Mouse (Mus musculus): ENCODE measurements around the gene Lmntd2.
A peak's percentile ranks its signal among the peaks of the same experiment; 100 is the strongest.
"Not testable (repeated sequence)": the region's sequence is repeated elsewhere in the genome, so short reads cannot be mapped to it uniquely, and the experiment has no call there.

Gene Lmntd2

DNA sequence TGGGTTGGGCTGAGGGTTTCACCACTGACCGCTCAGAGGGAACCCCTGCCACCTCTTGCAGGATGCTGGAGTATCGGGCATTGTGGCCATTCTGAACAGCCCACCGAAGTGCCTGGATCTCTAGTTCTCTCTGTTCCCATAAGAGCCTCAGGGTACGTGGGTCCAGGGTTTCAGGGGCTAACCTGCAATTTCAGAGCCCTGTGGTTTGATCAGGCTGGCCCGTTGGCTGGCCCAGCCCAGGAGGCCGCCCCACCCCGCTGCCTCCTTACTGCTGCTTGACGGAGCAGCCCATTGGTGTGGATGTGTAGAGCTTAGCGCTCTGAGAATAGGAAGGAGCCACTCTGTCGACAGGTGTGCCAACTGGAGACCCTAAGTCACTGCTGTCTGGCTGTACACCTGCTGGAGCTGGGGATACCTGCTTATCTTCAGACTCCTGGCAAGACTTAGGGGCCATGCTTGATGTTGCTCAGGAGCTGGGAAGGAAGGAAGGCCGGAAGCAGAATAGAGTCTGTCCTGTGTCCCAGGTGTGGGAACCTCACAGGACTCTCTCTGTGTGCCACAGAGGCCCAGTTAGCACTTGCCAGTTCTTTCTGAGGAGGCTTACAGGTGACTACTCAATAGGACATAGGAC lies at the start of gene Lmntd2:
Lmntd2 (minus strand) TSS at position 476 of the 631 bp plus-strand sequence.
- no peak for ATAC-seq (ENCODE audit: low TSS enrichment)

DNA sequence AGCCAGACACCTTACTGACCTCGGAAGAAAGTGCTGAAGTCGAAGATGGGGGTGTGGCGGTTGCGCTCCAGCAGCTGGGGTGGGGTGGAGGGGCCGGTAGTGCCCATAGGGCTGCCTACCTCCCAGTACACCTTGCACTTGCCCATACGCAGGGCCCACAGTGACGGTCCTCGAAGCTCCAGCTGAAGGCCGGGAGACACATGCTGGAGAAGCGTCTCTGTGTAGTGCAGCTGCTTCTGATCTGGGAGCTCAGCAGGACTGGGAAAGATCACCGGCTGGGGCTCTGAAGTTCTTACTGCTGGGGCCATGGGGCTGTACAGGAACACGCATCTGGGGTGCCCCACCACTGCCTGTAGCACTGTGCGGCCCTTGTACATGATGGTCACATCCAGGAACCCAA lies 49.8 kb upstream of the Lmntd2 start:
- ATAC-seq (ENCODE audit: low TSS enrichment): no peak

DNA sequence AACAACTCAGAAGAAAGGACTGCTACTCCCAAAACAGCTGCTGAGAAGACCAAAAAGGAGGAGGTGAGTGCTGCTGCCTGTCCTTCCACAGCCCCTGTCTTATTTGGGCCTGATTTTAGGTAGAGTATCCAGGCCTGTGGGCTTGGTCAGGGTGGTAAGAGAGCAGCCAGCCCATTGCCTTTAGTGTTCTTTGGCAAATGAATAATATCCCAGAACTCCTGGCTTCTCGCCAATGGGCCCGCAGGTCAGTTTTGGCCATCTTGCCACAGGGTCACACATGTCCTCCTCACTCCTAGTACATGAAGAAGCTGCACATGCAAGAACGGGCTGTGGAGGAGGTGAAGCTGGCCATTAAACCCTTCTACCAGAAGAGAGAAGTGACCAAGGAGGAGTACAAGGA lies 47.6 kb upstream of the Lmntd2 start:
- no peak for ATAC-seq (ENCODE audit: low TSS enrichment)

DNA sequence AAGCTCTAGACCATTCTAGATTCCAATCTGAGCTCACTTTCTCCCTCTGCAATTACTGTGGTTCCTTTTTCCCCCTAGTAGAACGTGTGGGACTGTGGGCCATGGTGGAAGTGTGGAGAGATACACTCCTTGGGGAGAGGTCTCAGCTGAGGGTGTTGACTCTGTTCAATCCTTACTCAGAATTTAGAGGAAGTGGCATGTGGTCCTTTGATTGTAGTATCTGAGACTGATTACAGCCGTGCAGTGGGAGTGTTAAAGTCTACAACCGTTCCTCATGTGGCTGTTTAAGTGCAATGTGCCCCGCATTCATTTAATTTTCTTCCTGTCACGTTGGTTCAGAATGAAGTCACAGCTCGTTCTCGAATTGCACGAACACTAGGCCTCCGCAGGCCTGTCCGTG lies 42.3 kb upstream of the Lmntd2 start:
- ATAC-seq (ENCODE audit: low TSS enrichment): no peak

DNA sequence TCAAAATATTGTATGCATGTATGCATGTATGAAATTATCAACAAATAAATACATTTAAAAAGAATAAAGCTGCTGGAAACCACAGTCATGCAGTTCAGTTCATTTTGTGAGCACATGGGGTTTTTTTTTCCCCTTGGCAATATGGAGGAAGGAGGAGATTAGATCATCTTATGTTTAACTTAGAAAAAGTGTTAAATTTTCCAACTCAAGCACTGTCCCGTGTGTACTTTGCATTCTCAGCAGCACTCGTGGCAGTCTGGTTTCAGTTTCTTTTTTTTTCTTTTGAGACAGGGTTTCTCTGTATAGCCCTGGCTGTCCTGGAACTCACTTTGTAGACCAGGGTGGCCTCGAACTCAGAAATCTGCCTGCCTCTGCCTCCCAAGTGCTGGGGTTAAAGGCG lies 36.6 kb upstream of the Lmntd2 start:
- not testable (repeated sequence) for ATAC-seq (ENCODE audit: low TSS enrichment)

DNA sequence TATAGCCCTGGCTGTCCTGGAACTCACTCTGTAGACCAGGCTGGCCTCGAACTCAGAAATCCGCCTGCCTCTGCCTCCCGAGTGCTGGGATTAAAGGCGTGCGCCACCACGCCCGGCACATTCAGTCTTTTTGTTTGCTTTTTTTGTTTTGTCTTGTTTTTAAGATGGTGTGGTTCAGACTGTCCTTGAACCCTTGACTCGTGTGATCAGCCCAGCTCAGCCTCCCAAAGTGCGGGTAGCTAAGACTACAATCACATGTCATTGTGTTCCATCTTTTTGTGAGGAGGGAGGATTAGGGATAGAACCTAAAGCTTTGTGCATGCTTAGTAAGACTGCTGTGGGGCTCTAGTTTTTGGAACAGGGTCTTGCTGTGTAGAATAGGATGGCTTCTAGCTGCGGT lies 17.7 kb upstream of the Lmntd2 start:
- ATAC-seq (ENCODE audit: low TSS enrichment): no peak

DNA sequence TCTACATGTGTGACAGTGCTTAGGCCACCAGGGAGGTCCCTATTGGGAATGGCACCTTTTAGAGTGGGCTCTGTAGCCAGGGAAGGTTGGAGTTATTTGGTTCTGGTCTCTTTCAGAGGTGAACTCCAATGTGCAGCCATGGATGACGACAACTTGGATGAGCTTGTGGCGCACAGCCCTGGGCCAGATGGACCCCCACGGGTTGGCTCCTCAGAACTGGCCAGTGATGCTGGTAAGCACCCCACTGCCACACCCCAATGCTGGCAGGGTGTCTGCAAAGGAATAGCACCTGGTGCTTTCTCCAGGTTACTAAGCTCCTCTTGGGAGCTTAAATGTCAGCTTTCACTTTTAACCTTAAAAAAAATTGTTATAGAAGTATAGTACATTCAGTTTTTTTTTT lies 17.2 kb upstream of the Lmntd2 start:
- ATAC-seq (ENCODE audit: low TSS enrichment): no peak

DNA sequence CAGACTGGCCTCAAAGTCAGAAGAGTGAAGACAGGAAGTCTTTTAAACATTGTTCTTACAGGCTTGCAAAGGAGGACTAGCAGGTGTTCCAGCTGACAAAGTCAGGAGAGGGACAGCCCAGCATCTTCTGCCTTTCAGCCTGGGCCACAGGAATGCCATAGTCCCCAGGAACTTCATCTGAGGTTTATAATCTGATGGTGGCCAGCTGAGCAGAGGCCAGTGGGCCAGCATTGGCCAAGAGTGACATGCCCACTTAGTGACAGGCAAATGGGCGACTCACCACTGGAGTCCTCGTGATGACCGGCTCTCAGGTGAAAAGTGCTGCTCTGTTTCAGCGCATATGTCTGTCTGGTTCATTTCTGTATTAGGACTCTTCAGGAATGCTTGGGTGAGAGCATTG lies 16.7 kb upstream of the Lmntd2 start:
- no peak for ATAC-seq (ENCODE audit: low TSS enrichment)

DNA sequence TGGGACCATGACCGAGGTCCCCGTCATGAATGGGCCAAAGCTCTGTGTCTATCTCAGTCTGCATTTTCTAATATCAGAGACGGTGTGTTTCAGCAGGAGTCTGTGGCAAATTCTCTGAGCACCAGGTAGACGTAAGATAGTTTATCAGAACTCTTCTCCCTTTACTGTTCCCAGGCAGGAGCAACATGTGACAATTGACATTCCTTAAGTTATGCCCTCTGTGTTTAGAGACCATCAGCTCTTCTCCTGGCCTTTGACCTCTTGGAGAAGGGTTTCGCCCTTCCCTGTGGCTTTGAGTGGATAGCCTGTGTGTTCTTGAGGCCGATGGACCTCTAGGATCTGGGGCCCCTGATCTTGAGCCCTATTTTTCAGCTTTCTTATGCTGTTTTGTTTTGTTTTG lies 15.8 kb upstream of the Lmntd2 start:
- ATAC-seq (ENCODE audit: low TSS enrichment): no peak

DNA sequence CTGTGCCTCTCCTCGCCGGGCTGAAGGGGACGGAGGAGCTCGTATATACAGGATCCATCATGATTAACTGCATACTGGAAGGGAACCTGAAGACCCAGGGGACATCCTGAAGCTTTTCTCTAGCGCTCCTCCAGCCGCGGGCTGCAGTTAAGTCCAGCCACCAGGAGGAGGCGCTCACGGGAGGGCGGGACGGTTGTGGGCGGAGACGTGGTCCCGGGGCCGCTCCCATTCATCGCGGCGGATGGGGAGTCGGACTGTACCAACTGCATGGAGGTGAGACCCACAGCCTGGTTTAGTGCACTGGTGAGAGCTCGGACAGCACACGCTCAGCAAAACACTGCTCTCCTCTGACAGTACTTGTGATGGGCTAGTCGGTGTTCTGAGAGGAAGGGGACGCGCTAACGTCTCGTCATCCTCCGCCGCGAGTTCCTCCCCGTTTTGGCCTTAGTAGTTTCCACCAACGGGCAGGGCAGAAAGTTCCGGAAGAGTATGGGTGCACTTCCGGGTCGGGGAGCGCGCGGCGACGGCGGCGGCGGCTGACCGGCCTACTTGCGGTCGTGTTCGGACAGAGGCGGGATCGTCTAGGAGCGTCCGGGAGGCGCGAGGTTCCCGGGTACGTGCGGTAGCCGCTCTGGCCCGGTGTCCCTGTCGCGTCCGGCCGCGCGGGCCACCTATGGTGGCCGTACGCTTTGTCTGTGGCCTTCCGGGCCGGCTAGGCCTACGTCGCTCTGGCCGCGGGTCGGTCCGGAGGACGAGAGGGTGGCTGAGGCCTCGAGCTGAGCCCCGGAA lies 14.6 kb upstream of the Lmntd2 start, which contains the start of gene Phrf1:
Phrf1 (plus strand) TSS at position 506 of the 789 bp plus-strand sequence.
- ATAC-seq (ENCODE audit: low TSS enrichment): peak; percentile 96

DNA sequence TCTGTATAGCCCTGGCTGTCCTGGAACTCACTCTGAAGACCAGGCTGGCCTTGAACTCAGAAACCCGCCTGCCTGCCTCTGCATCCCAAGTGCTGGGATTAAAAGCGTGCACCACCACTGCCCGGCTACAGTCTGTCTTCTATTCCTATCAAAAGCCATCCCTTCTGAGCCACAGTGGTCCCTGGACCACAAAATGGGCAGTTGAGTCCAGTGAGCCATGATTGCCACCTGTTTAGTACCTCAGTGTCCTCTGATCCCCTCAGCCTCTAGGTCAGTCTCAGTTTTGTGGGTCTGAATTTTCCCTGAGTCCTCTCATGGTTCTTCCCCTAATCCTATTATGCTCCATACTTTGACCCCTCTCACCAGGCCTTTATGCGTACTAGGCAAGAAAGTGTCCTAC lies 13.9 kb upstream of the Lmntd2 start:
- no peak for ATAC-seq (ENCODE audit: low TSS enrichment)

DNA sequence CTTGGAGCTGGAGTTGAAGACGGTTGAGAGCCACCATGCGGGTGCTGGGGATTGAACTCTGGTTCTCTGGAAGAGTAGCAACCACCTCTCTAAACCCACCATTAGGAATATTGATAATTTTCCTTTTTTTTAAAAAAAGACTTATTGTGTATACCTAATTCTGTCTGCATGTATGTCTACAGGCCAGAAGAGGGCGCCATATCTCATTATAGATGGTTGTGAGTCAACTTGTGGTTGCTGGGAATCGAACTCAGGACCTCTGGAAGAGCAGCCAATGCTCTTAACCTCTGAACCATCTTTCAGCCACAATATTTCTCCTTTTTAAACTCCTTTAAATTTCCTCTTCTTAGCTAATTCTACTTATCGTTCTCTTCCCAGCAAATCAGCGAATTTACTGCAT lies 12.7 kb upstream of the Lmntd2 start:
- ATAC-seq (ENCODE audit: low TSS enrichment): no peak

DNA sequence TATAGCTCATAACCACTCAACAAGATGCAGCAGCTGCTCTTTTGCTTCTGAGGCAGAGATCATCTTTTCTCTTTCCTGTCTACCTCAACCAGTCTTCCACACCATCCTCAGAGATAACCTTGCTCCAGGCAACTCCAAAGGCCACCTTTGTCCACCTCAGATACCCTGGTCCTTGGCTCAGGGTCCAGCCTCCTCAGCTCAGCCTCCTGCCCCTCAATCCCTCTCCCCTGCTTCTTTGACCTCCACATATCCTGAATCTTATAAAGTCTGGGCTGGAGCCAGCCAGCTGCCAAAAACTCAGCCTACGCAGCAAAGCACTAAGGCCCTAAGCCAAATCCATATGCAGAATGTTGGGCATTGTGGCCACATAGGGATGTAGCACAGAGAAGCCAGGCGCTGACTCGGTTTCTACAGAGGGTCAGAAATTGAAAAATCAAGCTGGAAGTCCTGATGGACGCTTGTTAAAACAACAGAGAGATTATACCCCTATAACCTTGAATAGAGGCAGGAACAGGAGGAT lies 8.9 kb upstream of the Lmntd2 start:
- ATAC-seq (ENCODE audit: low TSS enrichment): no peak

DNA sequence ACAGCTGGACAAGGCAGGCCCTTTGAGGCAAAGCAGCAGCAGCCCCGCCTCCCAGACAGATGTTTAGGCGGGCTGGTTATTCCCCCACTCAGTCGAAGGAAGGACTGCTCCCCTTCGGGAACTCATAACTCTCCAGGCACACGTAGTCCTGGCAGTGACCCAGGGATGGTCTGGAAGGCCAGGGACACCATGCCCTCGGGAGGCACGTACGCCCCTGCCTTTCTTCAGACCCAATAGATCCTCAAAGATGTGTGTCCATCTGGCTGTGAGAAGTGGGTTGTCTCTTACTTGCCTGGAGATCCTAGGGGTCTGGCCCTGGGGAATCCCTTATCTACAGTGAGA lies 8.2 kb upstream of the Lmntd2 start:
- ATAC-seq (ENCODE audit: low TSS enrichment): no peak

DNA sequence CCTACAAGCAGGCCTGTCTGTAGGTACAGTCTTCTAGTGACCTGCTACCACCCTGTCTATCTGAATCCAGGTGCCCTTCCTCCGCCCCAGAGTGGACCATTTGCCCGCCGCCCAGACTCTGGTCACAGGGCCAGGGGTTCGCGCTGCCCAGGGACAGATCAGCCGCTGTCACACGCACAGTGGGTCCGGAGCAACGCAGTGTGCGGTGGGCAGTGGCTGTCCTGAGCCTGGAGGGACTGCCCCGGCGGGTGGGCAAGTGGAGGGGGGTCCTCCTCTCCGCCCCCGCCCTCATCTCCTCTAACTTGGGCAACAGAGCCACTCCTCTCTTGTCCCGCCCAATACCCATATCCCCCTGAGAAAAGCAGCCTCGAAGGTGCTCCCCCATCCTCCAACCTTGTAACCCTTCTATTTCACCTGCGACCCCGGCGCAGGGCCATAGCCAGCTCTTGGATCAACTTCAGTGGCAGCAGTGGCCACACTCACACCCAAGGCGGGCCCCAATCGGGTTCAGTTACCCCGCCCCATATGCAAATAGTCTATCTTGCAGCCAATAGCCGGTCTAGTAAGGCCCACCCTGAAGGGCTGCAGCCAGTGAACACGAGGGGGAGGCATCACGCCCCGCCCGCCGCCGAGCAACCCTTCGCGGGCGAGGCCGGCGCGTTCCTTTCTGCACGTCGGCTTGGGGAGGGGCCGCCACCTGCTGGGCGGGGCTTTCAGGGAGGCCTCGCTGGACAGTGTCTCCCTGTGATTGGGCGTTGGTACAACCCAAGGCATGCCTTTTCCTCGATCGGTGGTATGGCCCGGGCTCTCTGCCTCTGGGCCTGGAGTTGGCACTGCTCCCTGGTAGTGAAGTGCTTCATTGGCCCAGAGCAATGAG lies 7.6 kb upstream of the Lmntd2 start:
- peak; percentile 94 for ATAC-seq (ENCODE audit: low TSS enrichment)

DNA sequence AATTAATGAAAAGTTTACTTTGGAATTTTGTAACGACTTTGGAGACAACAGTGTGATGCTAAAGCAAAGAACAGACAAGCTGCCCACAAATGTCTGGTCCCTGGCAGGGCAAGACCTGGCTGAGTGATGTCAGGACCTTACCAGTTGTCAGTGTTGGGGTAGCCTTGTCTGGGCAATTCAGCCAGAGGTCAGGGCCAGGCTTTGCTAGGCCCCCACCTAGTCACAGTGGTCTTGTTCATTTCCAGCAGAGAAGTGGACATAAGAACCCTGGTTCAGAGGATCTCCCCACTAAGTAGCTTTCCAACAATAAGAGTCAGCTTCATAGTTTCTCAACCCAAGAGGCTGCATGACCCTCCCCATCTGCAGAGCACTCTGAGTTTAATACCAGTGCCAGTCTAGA lies 6.5 kb upstream of the Lmntd2 start:
- no peak for ATAC-seq (ENCODE audit: low TSS enrichment)

DNA sequence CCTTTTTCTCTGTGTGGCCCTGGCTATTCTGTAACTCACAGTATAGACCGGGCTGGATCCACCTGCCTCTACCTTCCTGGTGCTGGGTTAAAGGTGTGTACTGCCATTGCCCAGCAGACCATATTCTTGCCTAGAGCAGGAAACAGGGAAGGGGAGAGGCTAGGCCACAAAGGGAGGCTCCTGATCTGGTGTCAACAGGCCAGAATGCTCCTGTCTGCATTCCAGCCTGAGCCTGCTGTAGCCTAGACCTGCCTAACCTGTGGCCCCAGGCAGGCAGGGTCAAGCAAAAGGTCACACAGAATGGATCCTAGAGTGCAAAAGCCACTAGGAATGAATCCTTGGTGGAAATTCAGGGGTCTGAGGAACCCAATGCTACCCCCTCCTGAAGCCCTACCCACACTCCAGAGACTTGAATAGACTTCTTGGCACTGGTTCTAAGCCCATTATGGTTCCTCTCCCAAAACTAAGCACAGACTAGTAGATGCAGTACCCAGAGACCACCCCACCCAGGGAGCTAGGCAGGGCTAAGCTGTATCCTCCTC lies 5.7 kb upstream of the Lmntd2 start:
- ATAC-seq (ENCODE audit: low TSS enrichment): no peak

DNA sequence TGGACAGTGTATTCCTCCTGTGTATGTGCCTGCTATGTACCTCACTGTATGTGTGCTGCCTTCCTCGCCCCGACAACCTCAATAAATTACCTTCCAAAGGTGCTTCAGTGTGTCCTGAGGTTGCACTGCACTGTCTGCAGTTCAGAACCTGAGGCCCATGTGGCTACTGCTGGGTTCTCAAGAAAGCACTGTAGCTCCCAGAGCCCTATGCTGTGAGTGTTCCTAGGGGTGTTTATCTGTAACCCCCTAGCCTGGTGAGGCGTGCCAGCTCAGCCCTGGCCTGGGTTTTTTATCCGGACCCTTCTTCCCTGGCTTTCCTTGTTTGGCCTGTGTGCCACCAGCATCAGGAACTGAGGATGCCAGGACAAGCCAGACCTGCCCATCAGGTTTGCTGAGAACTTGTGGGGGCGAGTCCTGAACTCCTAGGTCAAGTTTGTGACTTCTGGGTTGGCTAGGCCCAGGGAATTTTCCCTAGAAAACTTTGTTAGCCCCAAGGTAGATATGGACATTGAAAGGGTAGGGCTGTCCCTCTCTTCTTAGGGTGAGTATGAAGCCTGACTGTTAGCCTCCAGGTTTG lies 4.8 kb upstream of the Lmntd2 start:
- no peak for ATAC-seq (ENCODE audit: low TSS enrichment)

DNA sequence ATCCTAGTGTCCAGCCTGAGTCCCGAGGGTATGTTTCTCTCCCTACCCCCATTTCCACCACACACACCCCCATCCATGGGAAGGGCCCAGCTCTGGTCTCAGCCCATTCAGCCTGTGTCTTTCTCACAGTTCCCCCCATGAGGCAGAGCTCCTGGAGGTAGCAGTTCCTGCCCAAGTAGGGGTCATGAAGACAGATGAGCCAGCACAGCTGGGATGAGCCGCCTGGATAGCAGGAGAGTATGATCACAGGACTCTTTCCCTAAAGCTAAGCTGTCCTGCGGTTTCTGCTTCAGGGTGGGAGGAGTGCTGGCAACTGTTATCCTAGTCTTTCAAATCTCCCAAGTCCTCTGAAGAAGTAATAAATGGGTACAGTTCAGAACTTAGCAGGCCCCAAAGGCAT lies 4.3 kb upstream of the Lmntd2 start:
- ATAC-seq (ENCODE audit: low TSS enrichment): no peak

DNA sequence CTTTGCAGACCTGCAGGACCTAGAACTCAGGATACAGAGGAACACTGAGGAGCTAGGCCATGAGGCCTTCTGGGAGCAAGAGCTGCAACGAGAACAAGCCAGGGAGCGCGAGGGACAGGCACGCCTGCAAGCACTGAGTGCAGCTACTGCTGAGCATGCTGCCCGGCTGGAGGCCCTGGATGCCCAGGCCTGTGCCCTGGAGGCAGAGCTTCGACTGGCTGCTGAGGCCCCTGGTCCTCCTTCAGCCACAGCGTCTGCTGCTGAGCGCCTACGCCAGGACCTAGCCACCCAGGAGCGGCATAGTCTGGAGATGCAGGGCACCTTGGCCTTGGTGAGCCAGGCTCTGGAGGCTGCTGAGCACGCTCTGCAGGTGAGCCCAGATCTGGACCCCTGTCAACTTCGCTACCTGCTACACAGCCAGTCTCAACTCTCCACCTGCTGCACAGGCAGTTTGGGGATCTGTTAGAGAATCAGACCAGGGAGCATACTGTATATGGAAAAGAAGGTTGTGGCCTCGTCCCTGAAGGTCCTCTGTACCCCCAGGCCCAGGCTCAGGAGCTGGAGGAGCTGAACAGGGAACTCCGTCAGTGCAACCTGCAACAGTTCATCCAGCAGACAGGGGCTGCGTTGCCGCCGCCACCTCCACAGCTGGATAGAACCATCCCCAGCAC lies 3.6 kb upstream of the Lmntd2 start:
- ATAC-seq (ENCODE audit: low TSS enrichment): no peak

DNA sequence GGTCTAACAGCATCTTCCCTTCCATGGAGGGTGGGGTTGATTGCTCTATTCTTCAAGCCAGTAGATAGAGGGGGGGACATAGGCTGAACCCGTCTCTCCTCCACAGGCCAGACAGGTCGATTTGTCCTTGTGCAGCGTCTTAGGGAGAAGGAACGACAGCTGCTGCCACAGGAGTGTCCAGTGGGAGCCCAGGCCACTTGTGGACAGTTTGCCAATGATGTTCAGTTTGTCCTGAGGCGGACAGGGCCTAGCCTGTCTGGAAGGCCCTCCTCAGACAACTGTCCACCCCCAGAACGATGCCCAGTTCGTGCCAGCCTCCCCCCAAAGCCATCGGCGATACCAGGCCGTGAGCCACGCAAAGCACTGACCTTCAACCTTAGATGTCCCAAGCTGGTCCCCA lies 3.0 kb upstream of the Lmntd2 start:
- no peak for ATAC-seq (ENCODE audit: low TSS enrichment)

All from frontal cortex, adult (tissue).